Comparison of ENCODE assay signal across 8 mouse cellular contexts in genomic region chr11:87770989-87771388, GRCm38 (mm10). TPM values are rescaled to one million over a fixed set of nuclear protein-coding genes. Genes with fewer than 3 reads are reported as not detected.
DNase-seq lines count a peak whose midpoint lies in the region; ATAC-seq and TF ChIP-seq lines count a peak whose summit lies in the region.

No protein-coding gene starts in this region.

- H3K36me3 ChIP-seq in hindbrain, postnatal 0 days (ENCODE audit: insufficient read depth, low read length), result peaks cover 52% of the 10 kb centered on the region
- no peaks in the 10 kb centered on the region for H3K36me3 ChIP-seq in limb, embryonic 14.5 days (ENCODE audit: control insufficient read depth, insufficient read depth, low read length)

- ATAC-seq in hindbrain, postnatal 0 days, result no peak
- no peak for ATAC-seq in limb, embryonic 14.5 days (ENCODE audit: low FRiP score, low read depth)

- no peak overlapping the region for H3K4me3 ChIP-seq in hindbrain, postnatal 0 days (ENCODE audit: low read length)
- no peak overlapping the region for H3K4me3 ChIP-seq in limb, embryonic 14.5 days (replicated peaks; ENCODE audit: low read length)
- H3K4me3 ChIP-seq in olfactory bulb, adult 2 months (ENCODE audit: insufficient read depth, low read depth, low read length), result no peak overlapping the region

- H3K4me2 ChIP-seq in hindbrain, postnatal 0 days (ENCODE audit: low read depth, low read length), result no peak overlapping the region
- no peak overlapping the region for H3K4me2 ChIP-seq in limb, embryonic 14.5 days (replicated peaks; ENCODE audit: low read depth, low read length, severe bottlenecking)

- no peak for TF ChIP-seq POLR2A in limb, embryonic 14.5 days (IDR thresholded peaks at IDR 0.05; ENCODE audit: borderline replicate concordance, extremely low read depth, insufficient read depth, insufficient read length)
- TF ChIP-seq POLR2A in olfactory bulb, adult 2 months (IDR thresholded peaks at IDR 0.05; ENCODE audit: insufficient read depth, low read depth, low read length), result no peak

- H3K4me1 ChIP-seq in hindbrain, postnatal 0 days (ENCODE audit: insufficient read depth, low read length), result no peaks in the 10 kb centered on the region
- H3K4me1 ChIP-seq in limb, embryonic 14.5 days (ENCODE audit: control insufficient read depth, insufficient read depth, low read length), result no peaks in the 10 kb centered on the region
- peaks cover 7% of the 10 kb centered on the region for H3K4me1 ChIP-seq in olfactory bulb, adult 2 months (ENCODE audit: control insufficient read depth, insufficient read depth, low read length)

- H3K9ac ChIP-seq in hindbrain, postnatal 0 days (replicated peaks; ENCODE audit: low read length), result no peak overlapping the region
- H3K9ac ChIP-seq in limb, embryonic 14.5 days (ENCODE audit: low read depth, low read length, severe bottlenecking), result no peak overlapping the region

- H3K9me3 ChIP-seq in hindbrain, postnatal 0 days (ENCODE audit: low read length), result no peaks in the 10 kb centered on the region
- H3K9me3 ChIP-seq in limb, embryonic 14.5 days (ENCODE audit: control insufficient read depth, low read length), result no peaks in the 10 kb centered on the region

- DNase-seq in left cerebral cortex, adult 18-20 months (ENCODE audit: low spot score in 2 of 2), result peak; percentile 77 to 88
- DNase-seq in left cerebral cortex, adult 11 months (ENCODE audit: low spot score), result no peak
- peak; percentile 80 for DNase-seq in NIH3T3 (ENCODE audit: low read depth)
- DNase-seq in cerebellum, postnatal 14 days, result peak; percentile 84 to 91
- DNase-seq in hindbrain, postnatal 0 days (ENCODE audit: low spot score), result peak; percentile 61
- peak; percentile 37 for DNase-seq in limb, embryonic 14.5 days (ENCODE audit: low spot score)
- DNase-seq in thymus, postnatal 4 days, result peak; percentile 95

- WGBS in hindbrain, postnatal 0 days, result 56% methylated on average over 3 of the region's 3 CpGs
- WGBS in limb, embryonic 14.5 days, result 56% methylated on average over 3 of the region's 3 CpGs
- WGBS in olfactory bulb, adult 2 months, result 62% methylated on average over 3 of the region's 3 CpGs

- H3K27ac ChIP-seq in hindbrain, postnatal 0 days, result no peak overlapping the region
- H3K27ac ChIP-seq in limb, embryonic 14.5 days (replicated peaks; ENCODE audit: low read depth, low read length), result no peak overlapping the region
- no peak overlapping the region for H3K27ac ChIP-seq in olfactory bulb, adult 2 months (ENCODE audit: insufficient read depth, low read depth, low read length)

- H3K27me3 ChIP-seq in hindbrain, postnatal 0 days (ENCODE audit: insufficient read depth, low read length), result no peaks in the 10 kb centered on the region
- no peaks in the 10 kb centered on the region for H3K27me3 ChIP-seq in limb, embryonic 14.5 days (ENCODE audit: control insufficient read depth, insufficient read depth, low read length)

- peak; percentile 84 for TF ChIP-seq CTCF in hindbrain, postnatal 0 days (IDR thresholded peaks at IDR 0.05; ENCODE audit: low read depth)
- peak; percentile 57 for TF ChIP-seq CTCF in olfactory bulb, adult 2 months (IDR thresholded peaks at IDR 0.05; ENCODE audit: insufficient read depth, low read depth, low read length)

RNA-seq across cellular contexts. Expression of gene Tspoap1, which starts 10.6 kb away (rescaled TPM):
- 100 to 1,000 TPM; 172 to 177 TPM for total RNA-seq in left cerebral cortex, adult 18-20 months (2021)
- total RNA-seq in hindbrain, postnatal 0 days (2014; rRNA removed), result 103 and 137 TPM in 2 replicates
- 33.2 and 35.6 TPM in 2 replicates for polyA plus RNA-seq in hindbrain, postnatal 0 days (2015; fragmentation: Nextera tagmentation; extraction: Ambion mirVana)
- polyA plus RNA-seq in limb, embryonic 14.5 days (2012; rRNA removed), result 6.5 and 7.3 TPM in 2 replicates
- 2.2 and 2.9 TPM in 2 replicates for polyA plus RNA-seq in limb, embryonic 14.5 days (2014; fragmentation: Nextera tagmentation; extraction: Ambion mirVana)
- polyA plus RNA-seq in olfactory bulb, adult 2 months (2012; ENCODE audit: insufficient read depth, insufficient read length, low replicate concordance, missing spikeins), result not detected in 2 replicates

RNA-seq across cellular contexts. Expression of gene Mpo, which starts 22.4 kb away (rescaled TPM):
- under 1 TPM in 1 of 2 experiments, not detected in 1; 0.26 TPM for total RNA-seq in left cerebral cortex, adult 18-20 months (2021)
- total RNA-seq in hindbrain, postnatal 0 days (2014; rRNA removed), result 0.37 TPM in 1 of 2 replicates, not detected in the other
- 0.10 and 0.55 TPM in 2 replicates for polyA plus RNA-seq in hindbrain, postnatal 0 days (2015; fragmentation: Nextera tagmentation; extraction: Ambion mirVana)
- 1.1 and 3.3 TPM in 2 replicates for polyA plus RNA-seq in limb, embryonic 14.5 days (2012; rRNA removed)
- 1.7 TPM in 2 replicates for polyA plus RNA-seq in limb, embryonic 14.5 days (2014; fragmentation: Nextera tagmentation; extraction: Ambion mirVana)
- not detected in 2 replicates for polyA plus RNA-seq in olfactory bulb, adult 2 months (2012; ENCODE audit: insufficient read depth, insufficient read length, low replicate concordance, missing spikeins)

RNA-seq across cellular contexts. Expression of gene Supt4a, which starts 33.6 kb away (rescaled TPM):
- 10 to 100 TPM; 80.1 to 87.1 TPM for total RNA-seq in left cerebral cortex, adult 18-20 months (2021)
- 60.7 and 63.5 TPM in 2 replicates for total RNA-seq in hindbrain, postnatal 0 days (2014; rRNA removed)
- 125 and 135 TPM in 2 replicates for polyA plus RNA-seq in hindbrain, postnatal 0 days (2015; fragmentation: Nextera tagmentation; extraction: Ambion mirVana)
- polyA plus RNA-seq in limb, embryonic 14.5 days (2012; rRNA removed), result 106 and 121 TPM in 2 replicates
- 167 and 181 TPM in 2 replicates for polyA plus RNA-seq in limb, embryonic 14.5 days (2014; fragmentation: Nextera tagmentation; extraction: Ambion mirVana)
- polyA plus RNA-seq in olfactory bulb, adult 2 months (2012; ENCODE audit: insufficient read depth, insufficient read length, low replicate concordance, missing spikeins), result not detected in 2 replicates

RNA-seq across cellular contexts. Expression of gene Lpo, which starts 57.1 kb away (rescaled TPM):
- total RNA-seq in left cerebral cortex, adult 18-20 months (2021), result under 1 TPM; 0.28 to 0.37 TPM
- 3.4 and 4.9 TPM in 2 replicates for total RNA-seq in hindbrain, postnatal 0 days (2014; rRNA removed)
- polyA plus RNA-seq in hindbrain, postnatal 0 days (2015; fragmentation: Nextera tagmentation; extraction: Ambion mirVana), result 3.3 and 4.3 TPM in 2 replicates
- polyA plus RNA-seq in limb, embryonic 14.5 days (2012; rRNA removed), result 0.04 and 0.06 TPM in 2 replicates
- polyA plus RNA-seq in limb, embryonic 14.5 days (2014; fragmentation: Nextera tagmentation; extraction: Ambion mirVana), result 0.07 TPM in 1 of 2 replicates, not detected in the other
- polyA plus RNA-seq in olfactory bulb, adult 2 months (2012; ENCODE audit: insufficient read depth, insufficient read length, low replicate concordance, missing spikeins), result not detected in 2 replicates

Comparison
In these comparisons a context has a peak if more than half of its experiments do, and no peak if none do; other contexts are left out.
1. RNA of gene Supt4a, which starts 33.6 kb away (polyA plus RNA-seq): 106 to 181 TPM in limb, embryonic 14.5 days and 125 to 135 TPM in hindbrain, postnatal 0 days; not detected in olfactory bulb, adult 2 months; every median in the first group is over 100 times any median in the second.